Mouse (Mus musculus) B cell, adult 2 months (primary cell): Measurements from ENCODE around the gene Rpl5.

Experiments used
- DNase-seq, 2 experiments: peaks; one replicate each; pipeline ENCODE4 v3.0.0; 2022

The Rpl5 gene

DNA sequence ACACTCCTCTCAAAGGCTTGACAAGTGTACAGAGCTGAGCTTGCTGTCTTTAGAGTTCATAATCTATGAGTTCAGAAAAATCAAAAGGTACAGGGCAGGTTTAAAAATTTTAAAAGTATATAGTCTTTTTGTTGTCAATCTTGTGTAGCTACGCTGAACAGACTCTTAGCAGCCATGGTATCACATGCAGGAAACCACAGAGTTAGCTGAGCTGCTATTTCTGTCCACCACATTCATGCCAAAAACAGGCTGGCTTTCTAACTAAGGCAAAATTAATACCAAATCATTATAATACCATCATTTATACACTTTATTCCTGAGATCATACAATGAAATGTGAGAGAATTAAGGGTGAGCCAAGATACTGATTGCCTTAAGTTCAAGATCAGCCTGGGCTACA, 46.2 kb downstream of the Rpl5 start:
- DNase-seq = no peak

GRCm38 (mm10) chr5:107947548-107947947, 47.2 kb downstream of the Rpl5 start:
- no peak for DNase-seq

DNA sequence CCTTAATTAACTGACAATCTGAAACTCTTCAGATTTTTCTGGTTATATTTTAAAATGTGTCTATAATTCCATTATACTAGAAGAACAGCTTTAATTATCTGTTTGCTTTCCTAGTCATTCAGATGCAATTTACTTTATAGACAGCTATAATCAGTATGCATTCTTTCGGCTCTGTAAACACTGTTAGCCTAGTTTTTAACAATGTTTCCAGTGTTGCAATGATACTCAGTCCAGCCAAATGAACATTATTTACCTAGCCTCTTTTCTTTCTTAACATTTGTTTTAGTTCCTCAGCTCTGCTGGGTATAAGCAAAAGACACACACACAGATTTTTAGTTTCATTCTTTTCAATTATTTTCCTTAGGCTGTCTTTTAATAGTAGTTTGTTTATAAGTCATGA, 48.6 kb downstream of the Rpl5 start:
- DNase-seq = no peak

DNA sequence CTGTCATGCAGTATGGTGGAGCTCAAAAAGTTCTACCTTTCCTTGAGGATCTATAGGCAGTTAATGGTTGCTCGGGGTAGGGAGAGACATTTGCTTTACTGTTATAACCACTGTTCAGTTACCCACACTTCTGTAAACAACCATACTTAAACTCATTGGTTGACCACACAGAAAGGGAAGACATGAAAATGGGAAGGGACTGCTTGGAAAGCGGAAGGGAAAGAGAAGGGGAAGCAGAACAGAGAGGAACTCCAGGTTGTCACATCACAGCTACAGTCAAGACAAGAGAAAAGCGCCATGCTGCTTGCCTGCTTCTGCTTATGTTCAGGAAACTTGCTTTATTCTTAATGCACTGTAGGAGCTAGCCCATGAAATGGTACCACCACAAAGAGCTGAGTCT, 49.3 kb downstream of the Rpl5 start:
- no peak for DNase-seq

DNA sequence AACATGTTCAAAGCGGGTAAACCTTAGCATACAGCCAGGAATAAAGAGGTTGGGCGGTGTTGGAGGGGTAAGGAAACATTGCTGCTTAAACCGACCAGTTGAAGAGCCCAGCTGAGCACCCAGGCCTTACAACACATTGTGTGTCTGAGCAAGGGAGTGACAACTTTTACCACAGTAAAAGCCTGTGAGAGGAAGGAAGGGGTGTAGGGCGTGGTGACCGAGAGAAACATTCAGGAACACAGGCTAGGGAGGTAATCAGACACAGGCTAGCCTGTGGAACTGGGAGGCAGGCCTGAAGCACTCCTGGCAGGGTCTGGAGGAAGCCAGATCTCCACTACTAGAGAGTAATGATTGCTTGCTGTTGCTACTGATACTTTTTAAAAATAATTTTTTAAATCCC, 50.3 kb downstream of the Rpl5 start:
- DNase-seq = peak; percentile 36 to 37
